Mouse (Mus musculus) retina, adult 2 months (tissue): Measurements from ENCODE around the gene Cep70.

Source experiments
- DNase-seq: peaks from one replicate; pipeline ENCODE4 v3.0.0-alpha.2; 2012; ENCODE audit warnings: low read depth, low spot score

Cep70 gene

GRCm38 (mm10) chr9:99243190-99243894 lies at the start of gene Cep70:
Gene Cep70, plus strand, starts transcription at chr9:99243367.
- peak; percentile 91 for DNase-seq

- DNase-seq = no peak
Measured at GRCm38 (mm10) chr9:99212643-99213042, 30.5 kb upstream of the Cep70 start.

DNA sequence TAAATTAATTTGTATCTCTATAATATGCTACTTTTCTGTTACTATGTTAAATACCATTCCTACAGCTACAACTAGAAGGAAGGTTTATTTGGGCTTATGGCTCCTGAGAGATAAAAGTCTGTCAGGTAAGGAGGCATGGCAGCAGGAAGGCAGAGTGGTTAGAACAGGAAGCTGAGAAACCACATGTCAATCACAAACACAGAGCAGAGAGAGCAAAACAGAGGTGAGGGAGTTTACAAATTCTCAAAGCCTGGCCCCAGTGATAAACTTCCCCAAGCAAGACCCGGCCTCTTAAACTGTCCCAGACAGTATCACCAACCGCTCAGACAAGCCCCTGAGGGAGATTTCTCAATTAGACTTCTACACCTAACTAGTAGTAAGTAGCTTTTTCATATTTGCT lies 27.0 kb upstream of the Cep70 start:
- no peak for DNase-seq

DNA sequence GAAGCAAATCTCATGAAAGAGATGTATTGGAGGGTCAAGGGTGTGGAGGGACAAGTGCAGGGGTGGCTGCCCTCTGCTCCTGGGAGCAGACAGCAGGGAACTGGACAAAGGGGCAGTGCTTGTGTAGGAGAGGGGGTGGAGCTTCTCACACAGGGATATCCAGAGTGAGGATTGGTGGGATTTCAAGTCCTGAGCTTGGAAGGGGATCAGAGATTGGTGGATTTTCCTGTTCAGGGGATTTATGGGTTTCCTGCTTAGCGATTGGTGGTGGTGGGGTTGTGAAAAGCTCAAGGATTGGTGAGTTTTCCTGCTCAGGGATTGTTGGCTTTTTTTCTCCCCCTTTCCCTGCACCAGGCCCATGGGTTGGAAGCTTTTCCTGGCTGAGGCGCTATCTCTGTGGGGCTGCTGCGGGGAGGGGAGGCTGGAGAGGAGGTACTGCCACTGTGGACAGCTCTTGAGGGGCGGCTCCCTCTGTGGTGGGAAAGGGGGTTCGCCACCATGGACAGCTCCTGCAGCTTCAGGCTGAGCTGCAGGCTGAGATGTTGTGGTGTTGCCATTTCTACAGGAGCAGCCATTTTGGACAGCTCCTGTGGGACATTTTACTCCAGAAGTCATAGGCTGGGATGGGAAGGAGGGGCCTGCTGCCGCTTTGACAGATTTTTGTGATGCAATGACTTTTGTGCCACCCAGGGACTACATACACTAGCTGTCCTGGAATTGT lies 25.0 kb upstream of the Cep70 start:
- DNase-seq = no peak

DNA sequence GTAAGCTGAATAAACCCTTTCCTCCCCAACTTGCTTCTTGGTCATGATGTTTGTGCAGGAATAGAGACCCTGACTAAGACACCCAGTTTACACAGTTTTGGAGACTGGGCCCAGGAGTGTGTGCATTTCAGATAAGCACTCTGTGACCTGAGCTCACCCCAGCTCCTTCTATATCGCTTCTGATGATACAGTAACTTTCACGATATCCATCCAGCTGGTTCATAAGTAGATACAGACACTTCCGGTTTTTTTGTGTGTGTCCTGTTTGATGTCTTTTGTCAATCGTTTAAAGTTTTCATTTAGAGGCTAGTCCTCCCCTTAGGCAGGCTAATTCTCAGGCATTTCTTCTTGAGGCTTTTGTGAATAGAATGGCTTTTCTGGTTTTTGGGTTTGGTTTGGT lies 21.5 kb upstream of the Cep70 start:
- no peak for DNase-seq

DNA sequence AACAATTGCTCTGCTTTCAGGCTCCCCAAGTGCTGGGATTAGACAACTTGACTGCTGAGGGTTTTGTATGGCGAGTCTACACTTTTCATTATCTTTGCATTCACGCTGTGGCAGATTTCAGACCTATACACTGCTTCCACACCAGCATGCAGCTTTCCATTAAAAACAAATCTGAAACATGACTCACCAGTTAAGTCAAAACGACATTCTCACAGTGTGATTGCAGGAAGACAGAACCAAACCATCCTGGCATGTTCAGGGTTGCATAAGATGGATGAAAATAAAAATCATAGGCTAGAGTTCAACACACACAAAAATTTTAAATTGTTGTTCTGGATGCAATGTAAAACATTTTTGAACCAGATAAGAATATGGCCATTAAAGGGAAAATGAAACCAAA lies 18.6 kb upstream of the Cep70 start:
- no peak for DNase-seq

DNA sequence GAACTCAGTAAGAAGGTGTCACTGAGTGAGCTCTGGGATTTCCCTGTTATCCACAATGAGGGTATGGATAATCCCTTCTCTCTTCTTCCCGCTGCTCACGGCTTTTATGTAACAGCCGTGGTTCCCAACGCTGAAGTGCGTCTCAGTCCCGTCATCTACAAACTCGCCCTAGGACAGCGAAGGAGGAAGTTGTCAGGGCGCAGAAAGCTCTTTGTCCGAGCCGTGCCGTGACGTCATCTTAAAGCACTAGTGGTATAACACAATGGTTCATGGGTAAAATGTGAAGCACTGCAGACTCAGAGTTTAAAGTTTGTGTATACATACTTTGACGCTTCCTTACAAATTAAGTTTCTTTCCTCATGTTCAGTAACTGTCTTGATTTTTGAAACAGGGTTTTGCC lies 13.7 kb upstream of the Cep70 start:
- no peak for DNase-seq

DNA sequence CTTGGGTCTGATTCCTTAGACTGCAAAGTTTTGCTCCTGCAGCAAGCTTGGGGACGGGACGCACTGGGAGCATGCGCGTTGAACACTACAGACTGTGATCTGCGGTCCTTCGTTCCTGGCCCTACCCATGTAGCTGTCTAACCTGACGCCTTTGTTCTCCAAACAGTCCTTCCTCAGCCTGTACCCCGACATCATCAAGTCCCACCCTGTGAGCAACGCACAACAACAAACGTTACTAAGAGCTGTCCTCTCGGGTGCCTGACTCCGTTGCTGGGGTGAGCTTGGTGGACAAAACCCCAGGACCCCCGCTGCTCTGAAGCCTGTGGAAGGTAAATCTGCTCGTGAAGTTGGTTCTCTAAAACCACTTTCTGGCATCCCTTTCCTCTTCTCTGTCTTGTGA lies 6.0 kb upstream of the Cep70 start, which contains the start of gene Faiml:
Gene Faiml (minus strand): TSS at position 101 of the 400 bp plus-strand sequence.
- DNase-seq = no peak

DNA sequence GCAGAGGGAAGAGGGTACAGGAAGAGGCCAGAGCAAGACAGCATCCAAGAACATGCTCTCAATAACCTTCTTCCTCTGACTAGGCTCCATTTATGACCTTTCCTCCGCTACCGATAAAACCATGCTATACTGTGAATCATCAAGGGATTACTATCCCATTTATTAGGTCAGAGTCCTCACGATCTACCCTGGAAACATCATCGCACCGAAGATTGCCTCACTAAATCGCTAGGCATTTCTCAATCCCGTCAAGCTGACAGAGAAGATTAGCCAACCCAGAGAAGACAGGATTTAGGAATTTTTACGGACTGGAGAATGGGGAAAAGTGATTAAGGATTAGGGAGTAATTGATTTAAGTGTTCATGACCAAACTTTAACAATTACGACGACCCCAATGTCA lies 4.9 kb upstream of the Cep70 start:
- no peak for DNase-seq

GRCm38 (mm10) chr9:99239256-99239655 lies 3.9 kb upstream of the Cep70 start:
- no peak for DNase-seq

DNA sequence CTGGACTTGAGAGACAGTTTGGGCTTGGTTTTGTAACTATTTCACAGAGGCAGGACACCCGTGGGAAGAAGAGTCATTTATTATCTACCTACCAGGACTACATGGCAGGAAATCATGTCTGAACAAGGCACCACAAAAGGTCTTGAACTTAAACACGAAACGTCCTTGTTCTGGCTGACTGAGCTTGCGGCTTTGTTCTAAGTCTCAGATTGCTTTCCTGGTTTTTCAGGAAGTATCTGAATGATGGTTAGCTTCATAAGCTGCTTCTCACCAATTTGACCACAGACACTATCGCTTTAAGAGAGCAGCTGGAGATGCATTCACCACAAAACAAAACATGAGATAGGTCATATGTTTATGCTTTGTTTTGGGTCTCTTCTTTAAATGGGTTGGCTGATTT lies 2.6 kb upstream of the Cep70 start:
- DNase-seq = no peak

GRCm38 (mm10) chr9:99242035-99242434 lies 1.1 kb upstream of the Cep70 start:
- peak; percentile 51 for DNase-seq

DNA sequence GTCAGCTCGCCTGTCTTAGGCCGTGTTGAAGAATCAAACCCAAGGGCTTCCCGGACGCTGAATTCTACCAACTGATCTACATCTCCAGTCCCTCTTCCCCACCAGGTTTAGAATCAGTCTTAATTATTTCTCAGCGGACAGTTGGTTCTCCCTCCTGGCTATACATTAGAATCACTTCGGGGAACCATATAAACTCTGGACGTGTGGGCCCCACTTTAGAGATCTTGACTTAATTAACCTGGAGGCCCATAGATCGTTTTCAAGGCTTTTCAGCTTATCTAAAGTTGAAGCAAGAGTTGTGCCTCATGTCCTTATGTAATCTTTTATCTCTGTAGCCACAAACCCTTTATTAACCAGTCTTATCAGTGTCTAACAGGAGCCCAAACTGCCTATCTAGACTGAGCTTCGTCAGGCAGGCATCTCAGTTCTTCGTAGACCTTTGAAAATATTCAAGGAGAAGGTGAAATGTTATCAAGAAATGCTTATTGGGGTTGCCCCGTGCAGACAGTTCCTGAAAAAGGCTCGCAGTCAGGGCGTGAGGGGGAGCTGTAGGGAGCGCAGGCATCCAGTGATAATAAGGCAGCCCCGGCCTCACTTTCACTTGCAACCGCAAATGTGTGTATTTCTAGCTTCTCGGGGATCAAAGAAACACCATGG lies 506 bp upstream of the Cep70 start:
- DNase-seq = peak; percentile 4

DNA sequence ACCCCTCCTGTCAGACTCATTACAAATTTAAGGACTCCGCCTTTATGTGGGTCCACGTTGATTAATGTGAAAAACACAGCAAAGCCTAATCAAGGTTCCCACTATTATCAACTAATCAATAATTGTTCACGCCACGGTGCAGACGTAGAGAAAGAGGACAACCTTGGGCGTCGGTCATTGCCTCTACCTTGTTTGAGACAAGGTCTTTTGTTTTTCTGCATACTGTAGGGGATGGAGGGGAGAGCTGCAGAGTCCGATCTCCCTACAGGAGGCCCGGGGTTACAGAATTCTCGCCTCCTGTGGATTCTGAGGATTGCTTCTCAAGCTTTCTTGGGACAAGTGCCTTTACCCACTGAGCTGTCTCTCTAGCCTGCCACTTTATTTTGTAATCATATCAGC lies 727 bp downstream of the Cep70 start:
- no peak for DNase-seq

GRCm38 (mm10) chr9:99248304-99248703 lies 5.1 kb downstream of the Cep70 start:
- DNase-seq = no peak

DNA sequence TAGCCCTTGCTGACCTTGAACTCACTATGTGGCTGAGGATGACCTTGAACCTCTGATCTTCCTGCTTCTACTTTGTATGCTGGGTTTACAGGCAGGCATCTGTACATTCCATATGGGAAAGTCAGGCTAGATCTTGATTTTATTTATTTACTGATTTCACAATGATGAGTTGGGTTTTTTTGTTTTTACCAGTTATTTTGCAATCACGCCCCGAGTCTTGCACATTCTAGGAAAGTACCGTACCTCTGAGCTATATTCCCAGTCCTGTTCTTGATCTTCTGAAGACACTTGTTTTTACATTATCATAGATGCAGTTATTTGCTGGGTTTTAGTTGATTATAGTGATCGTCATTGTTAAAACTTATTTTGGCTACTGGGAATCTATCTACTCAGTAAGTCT lies 5.7 kb downstream of the Cep70 start:
- no peak for DNase-seq

DNA sequence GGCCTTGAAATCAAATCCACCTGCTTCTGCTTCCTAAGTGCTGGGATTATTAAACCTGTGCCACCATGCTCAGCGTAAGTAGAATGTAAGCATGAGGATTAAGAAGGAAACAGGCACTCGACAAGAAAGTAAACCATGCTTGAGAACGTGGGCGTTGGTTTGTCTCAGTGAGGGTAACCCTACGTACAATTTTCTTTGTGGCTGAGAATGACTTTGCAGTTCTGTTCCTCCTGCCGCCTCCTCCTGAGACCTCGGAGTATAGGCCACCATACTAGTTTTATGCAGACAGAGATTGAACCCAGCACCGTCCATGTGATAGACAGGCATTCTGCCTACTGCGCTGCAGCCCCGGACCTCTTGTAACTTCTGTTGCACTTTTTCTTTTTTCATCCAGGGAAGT lies 10.7 kb downstream of the Cep70 start:
- no peak for DNase-seq

DNA sequence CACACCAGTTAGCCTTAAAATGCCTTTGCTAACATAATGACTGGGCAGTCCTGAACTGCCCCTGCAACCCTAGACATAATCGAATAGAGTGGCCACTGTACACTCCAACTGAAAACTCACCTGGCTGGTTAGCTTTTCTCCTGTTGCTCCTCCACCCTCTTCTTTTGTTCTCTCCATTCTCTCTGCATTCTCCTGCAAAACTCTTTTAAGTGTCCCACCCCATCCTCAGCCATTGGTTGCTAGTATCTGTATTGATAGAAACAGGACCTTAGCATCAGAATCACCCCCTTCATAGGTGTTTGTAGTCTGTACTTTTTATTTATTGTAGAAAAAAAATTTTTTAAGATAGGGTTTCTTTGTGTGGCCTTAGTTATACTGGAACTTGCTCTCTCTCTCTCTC lies 13.0 kb downstream of the Cep70 start:
- no peak for DNase-seq

DNA sequence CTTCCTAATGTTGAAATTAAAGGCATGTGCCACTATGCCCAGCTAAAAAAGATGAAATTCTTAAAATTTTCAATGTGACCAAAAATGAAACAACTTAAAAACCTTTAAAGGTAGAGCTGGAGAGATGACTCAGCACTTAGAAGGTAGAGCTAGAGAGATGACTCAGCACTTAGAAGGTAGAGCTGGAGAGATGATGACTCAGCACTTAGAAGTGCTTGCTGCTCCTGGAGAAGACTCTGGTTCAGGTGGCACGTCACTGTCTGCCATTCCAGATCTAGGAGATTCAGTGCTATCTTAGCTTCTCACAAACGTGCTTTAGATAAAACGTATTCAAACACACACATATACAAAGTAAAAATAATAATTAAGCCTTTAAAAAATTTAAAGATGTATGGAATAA lies 13.7 kb downstream of the Cep70 start:
- no peak for DNase-seq

DNA sequence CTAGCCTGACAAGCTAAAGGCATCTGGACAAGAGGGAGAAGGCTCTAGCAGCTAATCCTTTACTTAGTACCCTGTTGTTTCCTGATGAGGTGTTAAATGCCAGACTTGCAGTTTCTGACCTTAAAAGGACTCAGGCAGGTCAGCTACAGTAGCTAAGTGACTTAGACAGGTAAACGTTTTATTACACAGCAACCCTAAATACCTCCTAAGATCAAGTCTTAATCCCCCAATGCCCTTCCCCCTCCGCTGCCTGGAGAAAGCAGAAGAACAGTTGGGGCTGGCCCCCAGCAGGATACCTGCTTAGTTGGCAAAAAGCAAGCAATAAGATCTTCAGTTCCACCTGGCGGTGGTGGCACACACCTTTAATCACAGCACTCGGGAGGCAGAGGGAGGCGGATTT lies 15.7 kb downstream of the Cep70 start:
- no peak for DNase-seq

DNA sequence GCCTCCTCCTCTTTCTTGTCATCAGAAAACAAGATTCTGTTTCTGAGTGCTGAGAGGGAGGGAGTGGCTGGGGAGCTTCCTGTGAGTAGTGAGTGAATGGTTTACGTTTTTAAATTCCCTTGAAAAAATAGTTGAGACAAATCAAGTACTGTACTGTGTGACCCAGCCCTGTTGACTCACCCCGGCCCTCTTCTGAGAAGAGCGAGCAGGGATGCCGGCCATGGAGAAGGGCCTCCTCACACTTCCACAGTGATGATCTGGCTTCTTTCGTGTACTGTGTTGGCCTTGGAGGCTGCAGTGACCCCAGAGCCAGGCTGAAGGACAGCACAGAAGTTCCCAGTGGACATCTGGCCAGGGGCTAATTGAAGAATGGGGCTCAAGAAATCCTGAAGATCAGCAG lies 61.1 kb downstream of the Cep70 start:
- DNase-seq = no peak

- no peak for DNase-seq
Measured at GRCm38 (mm10) chr9:99306226-99306625, 63.1 kb downstream of the Cep70 start.
